Mouse (Mus musculus) cerebellum, postnatal 10 days (tissue): ENCODE results near the gene Armc9.

ENCODE experiments used
- DNase-seq, 2 experiments: peaks; one replicate each; pipeline ENCODE4 v3.0.0; 2021; ENCODE audit warnings: mixed read lengths in 2 of 2

Armc9 gene

DNA sequence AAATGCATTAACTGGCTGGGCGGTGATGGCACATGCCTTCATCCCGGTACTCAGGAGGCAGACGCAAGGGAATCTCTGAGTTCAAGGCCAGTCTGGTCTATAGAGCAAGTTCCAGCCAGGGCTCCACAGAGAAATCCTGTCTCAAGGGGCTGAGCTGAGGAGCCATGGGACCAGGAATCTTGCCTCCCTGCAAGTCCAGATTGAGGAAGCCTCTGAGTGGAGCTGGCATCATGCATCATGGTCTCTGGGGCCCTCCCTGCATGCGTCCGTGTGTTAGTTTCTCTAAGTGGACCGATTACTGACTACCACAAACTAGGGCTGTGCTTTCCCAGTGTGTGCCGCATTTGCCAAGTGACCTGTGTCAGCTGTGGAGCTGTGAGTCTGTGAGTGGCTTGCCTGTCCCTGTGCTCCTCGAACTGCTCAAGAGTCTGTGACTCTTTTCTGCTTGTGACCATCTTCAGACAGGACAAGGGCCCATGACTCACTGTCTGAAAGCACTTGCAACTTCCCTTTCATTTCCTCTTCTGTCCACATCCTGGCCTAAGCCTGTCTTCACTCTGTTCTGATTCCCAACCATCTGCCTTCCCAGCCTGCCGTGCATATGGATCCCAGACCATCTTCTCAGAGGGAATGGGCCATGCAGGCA is 74.7 kb downstream of the Armc9 start:
- DNase-seq: no peak

GRCm38 (mm10) chr1:86232631-86233030 is 78.1 kb downstream of the Armc9 start:
- no peak for DNase-seq

- no peak for DNase-seq
Measured at GRCm38 (mm10) chr1:86233808-86234207, 79.2 kb downstream of the Armc9 start.

DNA sequence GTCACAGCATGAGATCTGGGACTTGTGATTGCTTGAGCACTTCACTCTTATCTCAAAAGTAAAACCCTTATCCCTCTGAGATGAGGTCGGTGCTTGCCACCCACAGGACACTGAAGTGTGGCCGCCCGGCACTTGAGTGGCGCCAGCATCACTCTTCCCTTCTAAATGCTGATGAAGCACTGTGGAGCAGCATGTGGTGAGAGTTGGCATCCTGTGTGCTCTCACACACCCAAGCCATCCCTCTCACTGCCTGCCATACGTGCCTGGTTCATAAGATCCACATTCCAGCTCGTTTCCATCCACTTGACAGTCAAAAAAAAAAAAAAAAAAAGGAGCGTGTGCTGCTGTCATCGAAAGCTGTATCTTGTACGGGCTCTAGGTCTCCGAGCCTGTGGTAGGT is 80.5 kb downstream of the Armc9 start:
- no peak for DNase-seq

DNA sequence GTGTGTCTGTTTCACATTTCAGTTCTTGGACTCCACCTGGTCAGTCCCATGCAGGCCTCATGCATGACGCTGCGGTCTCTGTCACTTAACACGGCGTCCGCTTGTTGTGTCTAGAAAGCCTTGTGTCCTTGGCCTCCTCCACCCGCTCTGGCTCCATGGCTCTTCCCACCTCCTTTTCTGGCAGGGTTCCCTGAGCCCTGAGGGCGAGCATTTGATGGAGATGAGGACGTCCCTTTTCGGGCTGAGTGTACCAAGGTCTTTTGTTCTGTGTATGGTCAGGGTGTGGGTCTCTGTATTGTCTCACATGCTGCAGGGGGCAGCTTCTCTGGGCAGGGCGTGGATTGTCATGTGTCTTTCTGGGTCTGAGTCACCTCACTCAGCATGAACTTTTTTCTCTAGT is 81.9 kb downstream of the Armc9 start:
- peak; percentile 76 to 78 for DNase-seq

GRCm38 (mm10) chr1:86239010-86239409 is 84.4 kb downstream of the Armc9 start:
- no peak for DNase-seq

GRCm38 (mm10) chr1:86239871-86240270 is 85.3 kb downstream of the Armc9 start:
- DNase-seq: peak; percentile 59 to 63

GRCm38 (mm10) chr1:86240959-86241358 is 86.4 kb downstream of the Armc9 start:
- DNase-seq: no peak

DNA sequence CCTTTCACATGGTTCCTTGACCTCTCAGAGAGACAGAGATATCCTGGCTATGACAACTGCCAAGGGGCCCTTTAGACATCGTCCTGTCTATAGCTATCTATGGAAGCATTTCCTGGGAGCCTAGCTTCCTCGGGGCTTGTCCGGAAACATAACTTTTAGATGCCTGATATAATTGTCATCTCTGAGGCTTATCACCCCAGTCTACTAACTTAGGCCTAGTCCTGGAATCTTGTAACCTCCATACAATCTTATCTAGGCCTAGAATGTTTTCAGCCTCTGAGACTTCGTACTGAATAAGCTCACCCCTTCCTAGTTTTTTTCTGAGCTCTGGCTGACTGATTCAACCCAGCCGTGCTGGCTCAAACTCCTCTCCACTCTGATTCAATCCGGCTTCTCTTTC is 88.9 kb downstream of the Armc9 start:
- no peak for DNase-seq

DNA sequence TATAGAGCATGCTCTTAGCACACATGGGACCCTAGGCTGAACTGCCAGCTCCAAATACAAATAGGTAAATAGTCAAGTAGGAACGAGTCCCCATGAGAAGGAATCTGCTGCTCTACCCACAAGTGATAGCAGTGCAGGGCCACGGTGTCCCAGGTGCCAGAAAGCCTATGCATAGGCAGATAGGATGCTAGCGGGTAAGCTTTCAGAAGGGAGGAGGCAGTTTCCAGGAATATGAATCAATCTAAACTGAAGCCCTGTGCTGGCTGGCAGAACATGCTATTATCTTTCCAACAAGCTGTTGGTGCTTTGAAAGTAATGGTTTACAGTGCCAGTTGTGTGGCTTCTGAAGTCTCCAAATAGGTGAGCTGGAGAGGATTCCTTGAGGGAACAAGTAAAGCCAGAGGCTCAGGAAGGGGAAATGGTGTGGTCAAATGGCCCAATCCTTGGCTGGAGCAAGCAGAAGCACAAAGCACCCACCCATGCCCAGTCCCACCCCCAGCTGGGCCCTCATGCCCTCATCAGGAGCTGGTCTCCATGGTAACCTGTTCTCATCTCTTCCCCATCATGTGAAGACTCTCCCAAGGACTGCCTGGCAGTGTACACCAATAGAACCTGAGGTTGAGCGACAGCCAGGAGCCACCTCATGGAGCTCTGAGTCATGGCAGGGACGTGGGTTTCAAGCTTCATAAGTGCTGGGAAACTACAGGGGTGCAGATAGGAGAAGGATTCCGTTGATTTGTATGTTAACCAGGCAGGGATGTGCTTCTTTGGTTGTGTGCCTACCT is 90.9 kb downstream of the Armc9 start:
- no peak for DNase-seq

DNA sequence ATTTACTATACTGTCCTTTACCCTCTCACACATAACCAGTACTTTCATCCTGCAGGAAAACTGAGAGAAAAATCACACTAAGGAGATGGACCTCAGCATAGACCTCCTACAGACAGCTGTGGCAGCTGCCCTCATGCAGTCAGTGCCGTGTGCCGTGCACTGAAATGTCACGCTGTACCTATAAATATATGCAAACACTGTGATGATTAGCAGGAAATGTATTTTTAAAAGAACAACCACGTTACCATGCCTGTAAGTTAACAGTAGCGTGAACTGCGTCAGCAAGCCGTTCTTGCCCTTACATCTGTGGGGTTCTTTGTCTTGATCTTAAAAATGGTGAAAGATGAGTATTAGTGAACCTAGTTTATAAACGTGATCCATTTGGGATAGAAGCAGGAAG is 98.8 kb downstream of the Armc9 start:
- no peak for DNase-seq

GRCm38 (mm10) chr1:86256311-86256710 is 101.7 kb downstream of the Armc9 start:
- peak; percentile 57 to 62 for DNase-seq

- no peak for DNase-seq
Measured at GRCm38 (mm10) chr1:86257228-86257627, 102.6 kb downstream of the Armc9 start.

DNA sequence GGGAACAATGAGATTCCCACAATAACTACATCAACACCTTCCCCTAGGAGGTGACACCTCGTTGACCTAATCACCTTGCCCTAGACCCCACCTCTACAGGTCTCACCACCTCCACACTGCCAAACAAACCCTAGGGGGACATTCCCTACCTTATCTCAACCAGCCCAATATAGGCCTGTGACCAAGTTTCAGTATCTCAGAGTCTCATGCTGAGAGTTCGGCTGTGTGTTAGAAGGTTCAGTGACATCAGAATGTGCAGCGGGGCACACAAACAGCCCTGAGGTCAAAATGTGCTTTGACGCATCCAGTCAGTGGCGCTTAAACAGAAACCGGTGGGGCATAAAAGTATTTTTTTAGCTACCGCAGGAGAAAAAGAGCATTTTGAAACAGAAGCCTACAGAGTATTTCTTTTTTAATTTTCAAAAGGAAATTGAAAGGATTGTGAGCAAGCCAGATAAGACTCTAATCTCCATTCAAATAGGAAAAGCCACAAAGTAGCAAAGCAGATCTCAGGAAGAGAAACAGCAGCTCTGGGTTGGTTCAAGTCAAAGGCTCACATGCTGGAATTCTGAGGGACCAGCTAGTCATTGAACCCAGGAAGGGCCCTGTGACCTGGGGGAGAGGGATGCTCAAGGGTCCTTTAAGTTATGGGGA is 103.7 kb downstream of the Armc9 start:
- DNase-seq: no peak

DNA sequence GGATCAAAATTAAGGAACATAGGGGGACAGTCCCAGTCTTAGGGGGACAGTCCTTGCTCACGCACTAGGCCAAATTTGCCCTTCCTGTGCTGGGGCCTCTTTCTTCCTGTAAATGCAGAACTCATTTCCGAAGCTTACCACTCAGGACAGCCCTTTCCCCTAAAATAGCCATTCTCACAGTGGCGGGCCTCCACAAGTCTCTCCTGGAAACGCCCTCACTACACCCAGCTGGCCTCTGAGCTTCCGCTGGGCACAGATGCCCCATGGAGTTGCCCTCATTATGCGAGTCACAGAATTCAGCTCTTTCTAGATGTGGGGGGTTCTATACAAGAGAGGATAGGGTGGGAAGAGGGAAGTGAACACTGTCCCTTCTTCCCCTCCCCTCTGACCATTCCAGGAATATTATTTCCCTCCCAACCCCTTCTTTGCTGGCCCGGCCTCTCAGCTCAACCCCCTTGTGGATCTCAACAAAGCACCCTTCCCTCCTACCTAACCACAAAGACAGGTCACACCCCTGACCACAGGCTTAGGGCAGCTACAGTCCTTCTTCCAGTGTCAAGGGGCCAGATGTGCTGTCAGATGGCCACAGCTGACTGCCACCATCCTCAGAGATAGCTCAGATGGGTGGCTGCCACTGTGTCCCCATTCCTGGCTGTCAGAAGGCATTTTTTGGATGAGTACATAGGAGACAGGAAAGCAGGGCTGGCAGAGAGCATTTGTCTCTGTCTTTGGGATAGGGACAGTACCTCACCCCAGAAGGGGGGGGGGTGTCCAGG is 109.2 kb downstream of the Armc9 start:
- DNase-seq: no peak

GRCm38 (mm10) chr1:86265060-86265459 is 110.5 kb downstream of the Armc9 start:
- DNase-seq: no peak

DNA sequence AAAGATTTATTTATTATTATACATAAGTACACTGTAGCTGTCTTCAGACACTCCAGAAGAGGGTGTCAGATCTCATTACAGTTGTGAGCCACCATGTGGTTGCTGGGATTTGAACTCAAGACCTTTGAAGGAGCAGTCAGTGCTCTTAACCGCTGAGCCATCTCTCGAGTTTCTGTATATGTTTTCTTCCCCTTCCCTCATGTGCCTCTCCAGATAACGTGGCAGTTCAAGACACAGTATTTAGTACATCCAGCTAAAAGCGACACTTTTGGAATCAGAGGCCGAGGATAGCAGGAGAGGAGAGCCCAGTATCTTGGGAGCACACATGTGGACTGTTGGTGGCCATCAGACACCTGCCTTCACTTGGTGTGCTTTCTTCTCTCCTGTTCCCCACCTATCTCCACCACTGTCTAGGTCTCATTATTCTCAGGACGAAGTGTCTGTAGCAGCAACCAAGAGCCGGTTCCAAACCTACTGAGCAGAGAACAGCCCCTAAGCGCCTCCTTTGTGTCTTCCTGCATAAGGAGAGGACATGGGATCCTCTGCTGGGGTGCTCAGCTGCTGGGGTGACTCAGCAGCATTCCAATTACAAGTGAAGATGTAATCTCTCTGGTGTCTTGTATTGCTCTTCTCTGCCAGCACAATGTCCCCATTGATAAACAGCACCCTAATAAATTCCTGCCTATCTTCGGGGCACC is 114.1 kb downstream of the Armc9 start:
- no peak for DNase-seq

- no peak for DNase-seq
Measured at GRCm38 (mm10) chr1:86269190-86269508, 114.6 kb downstream of the Armc9 start.

DNA sequence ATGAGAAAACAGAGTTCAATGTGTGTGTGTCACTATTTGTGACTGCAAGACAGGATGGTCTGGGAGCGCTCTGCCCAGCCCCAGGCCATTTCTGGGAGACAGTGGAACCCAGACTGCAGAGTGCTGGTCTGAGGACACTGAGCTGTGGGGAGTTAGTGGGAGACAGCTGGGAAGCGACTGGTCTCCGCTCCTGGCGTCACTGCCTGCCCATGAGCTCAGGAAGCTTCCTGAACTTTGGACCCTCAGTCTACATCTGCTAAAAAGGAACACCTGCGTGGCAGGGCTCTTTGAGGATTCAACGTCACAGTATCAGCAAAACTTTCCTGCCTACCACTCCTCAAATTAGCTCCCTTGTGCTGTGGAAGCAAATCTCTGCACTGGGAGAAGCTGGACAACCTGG is 117.1 kb downstream of the Armc9 start:
- no peak for DNase-seq

DNA sequence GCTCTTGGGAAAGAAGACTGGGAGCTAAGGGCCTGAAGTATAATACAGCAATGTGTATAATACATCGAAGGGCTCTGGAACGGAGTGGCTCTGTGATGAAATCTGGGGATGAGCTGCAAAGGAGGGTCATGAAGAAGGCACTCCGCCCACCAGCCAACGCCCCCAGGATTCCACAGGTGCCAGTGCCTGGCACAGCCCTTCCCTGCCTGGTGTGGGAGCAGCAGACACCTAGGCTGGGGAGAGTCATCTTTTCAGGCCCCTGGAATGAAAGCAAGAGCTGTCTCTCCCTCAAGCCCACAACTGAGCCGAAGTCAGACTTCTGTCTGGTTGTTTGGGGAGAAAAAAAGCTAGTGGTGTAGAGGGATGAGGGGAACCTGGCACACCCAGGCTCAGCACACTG is 122.5 kb downstream of the Armc9 start:
- no peak for DNase-seq

DNA sequence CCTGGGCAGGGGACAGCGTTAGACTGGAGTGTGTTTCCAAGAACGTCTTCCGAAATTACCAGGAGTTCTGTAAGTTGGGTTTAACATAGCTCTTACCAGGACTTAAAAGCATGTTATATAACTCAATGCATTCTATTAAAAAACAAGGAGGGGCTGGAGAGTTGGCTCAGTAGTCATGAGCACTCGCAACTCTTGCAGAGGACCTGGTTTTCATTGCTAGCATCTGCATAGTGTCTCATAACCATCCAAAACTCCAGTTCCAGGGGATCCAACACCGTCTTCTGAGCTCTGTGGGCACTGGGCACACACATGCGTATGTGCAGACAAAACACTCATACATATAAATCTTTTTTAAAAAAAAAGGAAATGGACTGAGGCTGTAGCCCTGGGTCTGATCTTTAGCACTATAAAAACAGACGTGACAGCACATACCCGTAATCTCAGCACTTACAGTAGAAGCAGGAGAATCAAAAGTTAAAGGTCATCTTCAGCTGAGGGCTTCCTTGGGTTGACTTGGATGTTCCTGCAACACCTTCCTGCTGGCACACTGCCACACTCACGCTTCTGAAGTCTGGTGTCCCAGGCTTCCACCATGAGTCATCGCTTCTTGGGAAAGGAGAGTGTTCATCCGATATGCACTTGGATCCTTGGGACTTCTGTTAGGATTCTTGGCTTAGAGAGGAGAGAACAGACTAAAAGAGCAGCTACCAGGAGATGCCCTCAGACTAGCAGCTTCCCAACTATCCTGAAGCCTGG is 127.4 kb downstream of the Armc9 start:
- DNase-seq: no peak

DNA sequence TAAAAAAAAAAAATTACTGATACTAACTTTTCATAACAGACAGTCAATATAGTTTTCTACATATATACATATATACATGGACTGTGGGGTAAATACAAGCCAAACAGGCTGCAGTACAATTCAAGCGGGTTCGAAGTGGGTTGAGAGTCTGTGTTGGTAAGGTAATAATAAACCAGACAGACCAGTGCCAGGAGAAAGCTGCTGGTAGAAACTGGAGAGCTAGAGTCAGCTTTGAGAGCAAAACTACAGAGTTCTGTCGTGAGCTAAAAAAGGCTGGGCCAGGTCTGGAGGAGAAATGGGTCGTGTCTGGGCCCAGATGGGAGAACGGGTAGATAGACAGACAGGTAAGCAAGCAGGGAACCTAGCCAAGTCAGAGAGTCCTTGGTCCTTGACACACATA is 129.5 kb downstream of the Armc9 start:
- DNase-seq: no peak
